Mouse (Mus musculus) monocyte, adult 5-6 weeks (primary cell): ENCODE measurements around the gene Cfap44. TPM values are rescaled to one million over a fixed set of nuclear protein-coding genes. Genes with fewer than 3 reads are reported as not detected.

Experiments
- ATAC-seq: fragments of 153-309, 156-312 bp; replicated peaks from 2 replicates; pipeline ENCODE4 v1.8.0; 2017; ENCODE audit warnings: mild to moderate bottlenecking; ENCODE audit not compliant: low TSS enrichment, insufficient number of reproducible peaks, severe bottlenecking, poor library complexity, low FRiP score
- total RNA-seq: library from RNA; stranded (forward); fragments of 200-1000, 200-491, 200-594 nt; gene quantifications from 3 replicates; pipeline ENCODE4 v1.2.3, GENCODE M21; 2017

Gene Cfap44
- total RNA-seq, 1 experiment from 2014 or later: 0.67 TPM

DNA sequence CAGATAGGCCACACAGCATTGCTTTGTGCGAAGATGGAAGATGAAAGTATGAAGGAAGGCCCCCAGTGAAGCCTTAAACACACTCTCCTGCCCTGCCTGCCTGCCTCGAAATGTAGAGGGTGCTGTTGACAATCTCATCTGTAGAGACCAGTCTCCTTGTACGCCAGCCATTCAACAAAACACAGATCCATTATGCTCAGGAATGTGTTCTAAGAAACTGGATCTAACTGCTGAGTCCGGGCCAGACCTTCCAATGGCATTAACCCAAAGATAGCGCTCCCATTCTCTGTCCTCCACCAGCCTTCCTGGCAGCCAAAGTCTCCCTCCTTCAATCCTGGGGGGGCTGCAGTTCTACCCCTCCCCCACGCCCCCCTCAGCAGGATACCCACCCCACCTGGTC, 121.9 kb downstream of the Cfap44 start:
- no peak for ATAC-seq

DNA sequence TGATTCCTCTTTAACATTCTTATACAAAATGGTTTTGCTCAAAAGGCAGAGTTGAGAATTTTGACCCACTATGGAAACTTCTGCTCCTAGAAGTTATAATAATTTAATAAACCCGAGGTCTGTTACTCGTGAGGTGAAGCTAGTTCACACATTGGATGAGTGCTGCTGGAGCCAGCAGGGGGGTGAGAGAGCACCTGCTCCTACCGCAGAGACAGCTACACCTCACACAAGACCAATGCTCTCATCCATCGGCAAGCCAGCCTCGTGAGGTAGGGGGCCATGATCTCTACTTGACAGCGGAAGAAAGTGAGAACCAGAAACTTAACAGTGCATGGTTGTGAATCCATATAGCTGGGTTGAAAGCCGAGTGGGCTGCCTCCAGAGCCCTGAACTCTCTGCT, 129.0 kb downstream of the Cfap44 start:
- ATAC-seq: no peak

DNA sequence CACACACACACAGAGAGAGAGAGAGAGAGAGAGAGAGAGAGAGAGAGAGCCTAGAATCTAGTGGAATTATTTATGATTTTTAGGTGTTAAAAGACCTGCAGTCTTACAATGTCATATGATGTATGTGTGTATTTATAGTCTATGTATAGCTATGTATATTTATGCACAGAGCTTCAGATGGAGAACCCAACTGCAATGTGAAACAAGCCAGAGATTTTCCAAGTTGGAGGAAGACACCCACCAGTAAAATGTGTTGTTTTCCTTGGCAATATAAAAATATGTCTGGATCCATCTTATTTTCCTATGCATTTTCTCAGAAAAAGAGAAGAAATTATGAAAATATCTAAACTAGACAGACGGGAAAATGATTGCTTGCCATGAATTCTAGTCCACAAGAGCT, 131.4 kb downstream of the Cfap44 start:
- no peak for ATAC-seq

DNA sequence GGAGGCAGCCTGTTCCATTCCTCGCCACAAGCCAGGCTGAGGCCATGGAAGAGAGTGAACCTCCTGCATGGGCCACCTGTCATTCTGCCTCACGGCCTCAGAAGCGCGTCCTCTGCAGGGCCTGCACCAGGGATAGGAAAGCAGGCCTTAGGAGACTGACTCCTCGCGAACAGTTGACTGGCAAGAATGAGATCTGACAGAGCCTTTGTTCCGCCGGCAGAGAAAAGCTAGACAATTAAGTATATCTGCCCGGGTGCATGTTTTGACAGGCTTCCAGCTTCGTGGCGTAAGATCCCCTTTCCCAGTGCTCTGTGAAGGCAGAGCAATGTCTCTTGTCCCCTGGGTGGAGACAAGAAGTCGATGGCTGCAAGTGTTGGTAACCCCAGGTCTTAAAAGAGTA, 132.1 kb downstream of the Cfap44 start:
- no peak for ATAC-seq

DNA sequence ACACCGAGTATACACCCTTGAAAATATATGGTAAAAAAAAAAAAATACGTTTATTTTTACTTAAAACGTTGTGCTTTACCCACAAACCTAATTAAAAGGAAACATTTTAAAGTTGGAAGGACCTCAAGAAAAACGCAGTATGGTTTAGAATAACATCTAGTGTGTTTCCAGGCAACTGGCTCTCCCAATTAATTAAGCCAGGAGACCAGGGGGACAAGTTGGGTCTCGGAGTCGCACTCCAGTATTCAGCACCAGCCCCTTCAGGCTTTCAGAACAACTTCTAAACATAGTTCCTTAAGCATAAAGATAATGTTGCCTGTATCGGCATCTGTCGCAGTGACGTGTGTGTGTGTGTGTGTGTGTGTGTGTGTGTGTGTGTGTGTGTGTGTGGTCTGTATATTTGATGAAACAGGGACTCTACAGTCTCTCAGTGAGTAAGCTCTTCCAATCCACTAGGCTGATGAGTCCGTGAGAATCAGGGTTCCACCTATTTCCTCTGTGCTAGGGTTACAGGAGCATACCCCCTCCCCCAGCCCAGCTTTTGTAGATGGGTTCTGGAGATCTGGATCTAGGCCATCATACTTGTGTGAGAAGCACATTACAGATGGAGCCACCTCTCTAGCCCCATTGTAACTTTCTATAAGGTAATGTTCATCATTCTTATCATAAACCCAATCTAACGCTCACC, 132.8 kb downstream of the Cfap44 start:
- ATAC-seq: no peak

DNA sequence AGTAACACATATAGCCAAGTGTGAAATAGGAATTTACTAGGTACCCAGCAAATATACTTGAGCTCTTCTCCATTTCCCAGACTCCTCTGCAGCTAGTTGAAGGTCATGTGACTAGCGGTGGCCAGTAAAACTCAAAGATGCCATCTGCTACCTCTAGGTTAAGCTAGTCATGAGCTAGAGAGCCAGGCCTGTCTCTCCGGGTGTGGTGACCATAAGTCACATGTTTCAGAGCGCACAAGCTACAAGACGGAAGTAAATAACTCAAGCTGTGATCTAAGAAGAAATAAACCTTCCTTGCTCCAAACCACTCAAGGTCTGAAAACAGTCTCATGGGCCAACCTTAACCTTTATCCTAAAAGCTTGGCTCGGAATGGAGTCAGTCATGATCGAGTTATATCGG, 134.4 kb downstream of the Cfap44 start:
- ATAC-seq: no peak

DNA sequence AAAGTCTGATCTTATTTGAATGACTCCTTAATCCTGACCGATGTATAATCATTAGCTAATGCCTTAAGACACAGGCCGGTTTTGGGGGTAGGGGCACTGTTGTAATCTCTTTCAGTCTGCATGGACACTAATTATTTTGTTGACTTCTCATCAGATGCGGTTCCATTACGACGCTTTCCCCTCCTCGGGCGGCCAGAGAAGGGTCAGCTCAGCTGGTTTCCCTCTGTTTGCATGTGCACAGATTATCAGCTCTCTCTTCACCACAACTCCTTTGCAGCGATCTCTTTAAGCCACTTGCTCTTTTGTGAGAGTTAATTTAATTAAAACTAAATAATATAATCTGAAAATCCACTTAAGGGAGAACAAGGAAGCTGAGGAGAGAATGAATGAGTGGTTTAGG, 135.1 kb downstream of the Cfap44 start:
- no peak for ATAC-seq

DNA sequence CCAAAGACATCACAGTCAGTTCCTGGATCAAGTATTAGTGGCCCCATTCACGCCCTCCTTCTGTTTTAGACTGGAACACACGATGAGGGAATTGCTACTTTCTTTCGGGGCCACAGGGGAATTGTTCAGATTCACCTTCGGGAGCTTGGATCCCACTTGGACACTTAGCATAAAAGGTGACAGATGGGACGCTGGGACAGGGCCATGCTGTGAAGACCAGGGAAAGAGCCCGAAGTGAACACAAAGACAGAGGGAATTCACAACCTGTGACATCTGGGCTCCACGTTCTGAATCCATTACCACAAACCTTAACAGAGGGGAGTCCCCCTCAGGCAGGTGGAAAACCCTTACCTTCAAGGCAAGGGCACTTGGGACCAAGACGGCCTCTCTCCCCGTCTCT, 135.6 kb downstream of the Cfap44 start:
- ATAC-seq: no peak

DNA sequence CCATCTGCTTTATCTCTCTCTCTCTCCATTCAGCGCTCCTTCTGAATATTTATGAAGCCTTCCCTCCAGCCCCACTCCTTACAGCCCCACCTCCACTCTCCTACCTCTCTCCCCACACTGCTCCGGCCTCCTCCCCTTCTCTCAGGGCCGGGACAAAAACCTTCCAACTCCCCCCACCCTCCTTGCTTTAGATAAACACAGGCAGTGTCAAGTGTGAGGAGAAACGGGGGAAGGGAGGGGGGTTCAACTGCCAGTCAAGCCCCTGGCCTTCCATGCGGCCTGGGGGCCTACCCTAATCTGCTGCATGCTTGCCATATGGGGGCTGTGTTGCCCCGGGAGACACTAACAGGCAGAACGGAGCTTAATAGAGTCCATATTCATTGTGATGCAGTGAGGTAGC, 136.2 kb downstream of the Cfap44 start:
- no peak for ATAC-seq

DNA sequence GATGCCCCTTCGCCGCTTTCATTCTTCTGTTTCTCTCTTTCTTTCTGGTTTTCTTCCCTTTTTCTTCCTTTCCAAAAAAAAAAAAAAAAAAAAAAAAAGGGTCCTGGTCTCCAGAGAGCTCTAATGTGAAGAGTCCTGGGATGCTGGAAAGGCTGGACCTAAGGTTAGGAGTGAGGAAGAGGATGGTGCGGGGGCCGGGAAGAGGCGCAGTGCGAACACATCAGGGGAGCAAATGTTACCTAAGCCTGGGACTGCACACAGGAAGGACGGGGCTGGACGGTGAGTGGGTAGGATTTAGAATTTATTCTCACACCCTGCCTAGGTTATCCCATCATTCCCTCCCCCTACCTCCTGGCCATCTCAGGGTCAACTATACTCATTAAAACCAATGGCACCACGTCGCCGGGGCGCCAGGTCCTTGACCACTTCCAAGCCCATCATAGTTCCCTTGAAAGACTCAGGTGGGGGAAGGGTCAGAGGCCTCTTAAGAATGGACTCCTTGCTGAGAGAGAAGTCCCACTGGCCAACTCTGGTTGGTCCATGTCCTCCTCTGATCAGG, 136.7 kb downstream of the Cfap44 start:
- ATAC-seq: no peak

Other genes starting within 250 kb of the Cfap44 start
- 22.3 to 31.8 TPM (median 29.7 TPM) in 3 replicates for gene Usf3, start 221.6 kb upstream of the Cfap44 start, total RNA-seq
- 4.0 to 16.8 TPM (median 10.8 TPM) in 3 replicates for gene Sidt1, start 61.6 kb upstream of the Cfap44 start, total RNA-seq
- 11.7 to 50.5 TPM (median 19.1 TPM) in 3 replicates for gene Spice1, start 47.7 kb upstream of the Cfap44 start, total RNA-seq
- not detected in 3 replicates for gene Boc, start 164.1 kb downstream of the Cfap44 start, total RNA-seq